Mouse (Mus musculus) limb, embryonic 14.5 days (tissue): Measurements from ENCODE around the gene Ppp1r13b. TPM values are rescaled to one million over a fixed set of nuclear protein-coding genes. Genes with fewer than 3 reads are reported as not detected.
"Not testable (repeated sequence)": the region's sequence is repeated elsewhere in the genome, so short reads cannot be mapped to it uniquely, and the experiment has no call there.

ENCODE experiments used
- ATAC-seq: fragments of 200-750 bp; cut with Nextera tagmentation; 2 replicates; pipeline ENCODE4 v1.8.0; 2017; ENCODE audit warnings: low read depth, moderate number of reproducible peaks, moderate TSS enrichment; ENCODE audit not compliant: low FRiP score
- DNase-seq: peaks from one replicate; pipeline ENCODE4 v3.0.0-alpha.2; 2015; ENCODE audit warnings: low spot score
- H3K27ac ChIP-seq: fragments of 300-500 bp; sonication (generic); replicated peaks from 2 replicates; pipeline ENCODE4 v1.5.1; 2014; ENCODE audit warnings: low read depth, mild to moderate bottlenecking, low read length, moderate library complexity, mixed read lengths
- H3K27me3 ChIP-seq: fragments of 300-500 bp; sonication (generic); 2 replicates; pipeline ENCODE4 v1.6.1; 2014; ENCODE audit warnings: low read length, mixed read lengths; ENCODE audit not compliant: control insufficient read depth, insufficient read depth
- H3K36me3 ChIP-seq: fragments of 300-500 bp; sonication (generic); 2 replicates; pipeline ENCODE4 v1.6.1; 2014; ENCODE audit warnings: mild to moderate bottlenecking, low read length, moderate library complexity, mixed read lengths; ENCODE audit not compliant: control insufficient read depth, insufficient read depth
- H3K4me1 ChIP-seq: fragments of 300-500 bp; sonication (generic); 2 replicates; pipeline ENCODE4 v1.6.1; 2014; ENCODE audit warnings: antibody characterized with exemption, low read length, mixed read lengths; ENCODE audit not compliant: control insufficient read depth, insufficient read depth
- H3K4me2 ChIP-seq: fragments of 300-500 bp; sonication (generic); replicated peaks from 2 replicates; pipeline ENCODE4 v1.6.1; 2014; ENCODE audit warnings: low read depth, mild to moderate bottlenecking, low read length, moderate library complexity; ENCODE audit not compliant: severe bottlenecking
- H3K4me3 ChIP-seq: fragments of 300-500 bp; sonication (generic); replicated peaks from 2 replicates; pipeline ENCODE4 v1.5.1; 2014; ENCODE audit warnings: low read length
- H3K9ac ChIP-seq: fragments of 300-500 bp; sonication (generic); 2 replicates; pipeline ENCODE4 v1.6.1; 2014; ENCODE audit warnings: mild to moderate bottlenecking, low read depth, low read length, moderate library complexity; ENCODE audit not compliant: severe bottlenecking
- H3K9me3 ChIP-seq: fragments of 300-500 bp; sonication (generic); 2 replicates; pipeline ENCODE4 v1.6.1; 2016; ENCODE audit warnings: low read length; ENCODE audit not compliant: control insufficient read depth
- POLR2A ChIP-seq: fragments of 200-500 bp; IDR thresholded peaks from 2 replicates; pipeline ENCODE4 v1.8.0; 2012; ENCODE audit warnings: inconsistent platforms, mild to moderate bottlenecking, moderate library complexity, borderline replicate concordance; ENCODE audit not compliant: insufficient read depth, insufficient read length; ENCODE audit errors: extremely low read depth
- WGBS: fragments of 180-500 bp; shearing (Covaris S2); extraction: QIAGEN DNeasy Blood & Tissue Kit; methylation state at CpG from one replicate; pipeline ENCODE4 v1.1.7; 2014; 5-methylcytosine and 5-hydroxymethylcytosine counted together
- polyA plus RNA-seq, 2 experiments: library from polyadenylated mRNA; depleted of rRNA in 1 of 2; stranded (reverse) in 1 of 2; unstranded in 1 of 2; fragments of >200 nt; fragmentation: Nextera tagmentation in 1 of 2; extraction: Ambion mirVana in 1 of 2; gene quantifications; 2 replicates each; pipeline versions ENCODE4 v1.2.1 to v1.2.3; 2012 to 2014

Gene Ppp1r13b
- polyA plus RNA-seq, 2 experiments, result 16.8 to 17.3 TPM

DNA sequence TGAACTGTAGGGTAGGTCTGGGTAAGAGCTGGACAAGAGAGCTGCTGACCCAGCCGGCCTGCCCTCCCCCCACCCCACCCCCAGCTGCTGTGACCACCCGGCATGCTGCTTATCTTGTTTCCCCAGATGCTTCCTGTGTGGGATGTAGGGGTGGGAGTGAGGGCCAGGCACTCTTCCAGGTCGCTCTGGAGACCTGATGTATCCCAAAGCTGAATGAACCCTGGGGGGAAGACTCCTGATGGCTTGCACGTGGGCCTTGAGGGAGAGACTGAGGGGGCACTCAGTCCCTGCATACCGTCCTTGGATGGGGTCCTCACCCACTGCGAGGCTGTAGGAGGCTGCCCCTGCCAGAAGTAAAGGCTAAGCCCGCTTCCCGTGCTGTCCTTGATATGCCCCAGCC lies 37.2 kb upstream of the Ppp1r13b start:
- DNase-seq (no peak), ATAC-seq (no peak)
- Histone ChIP-seq H3K9me3 (no peaks in the 10 kb centered on the region), H3K4me3 (no peak overlapping the region), H3K9ac (no peak overlapping the region), H3K4me1 (peaks cover 17% of the 10 kb centered on the region), H3K36me3 (no peaks in the 10 kb centered on the region), H3K4me2 (no peak overlapping the region), H3K27ac (peak overlapping the region; percentile 67), H3K27me3 (no peaks in the 10 kb centered on the region)
- TF ChIP-seq POLR2A, result no peak
- WGBS, result 41% methylated on average over 8 of the region's 8 CpGs

- not testable (repeated sequence) for H3K9me3 ChIP-seq, DNase-seq, H3K4me2 ChIP-seq, H3K9ac ChIP-seq, H3K4me3 ChIP-seq, H3K36me3 ChIP-seq, H3K27me3 ChIP-seq
- ATAC-seq, result peak; percentile 56; the same call in 1 of the 2 replicates
- Histone ChIP-seq H3K27ac (0 out of 2 replicates have a peak overlapping the region, but pooled peaks have one; percentile 48), H3K4me1 (peaks cover 20% of the 10 kb centered on the region)
- 73% methylated on average over 12 of the region's 20 CpGs for WGBS
Measured at GRCm38 (mm10) chr12:111944065-111944987, 36.4 kb upstream of the Ppp1r13b start.

DNA sequence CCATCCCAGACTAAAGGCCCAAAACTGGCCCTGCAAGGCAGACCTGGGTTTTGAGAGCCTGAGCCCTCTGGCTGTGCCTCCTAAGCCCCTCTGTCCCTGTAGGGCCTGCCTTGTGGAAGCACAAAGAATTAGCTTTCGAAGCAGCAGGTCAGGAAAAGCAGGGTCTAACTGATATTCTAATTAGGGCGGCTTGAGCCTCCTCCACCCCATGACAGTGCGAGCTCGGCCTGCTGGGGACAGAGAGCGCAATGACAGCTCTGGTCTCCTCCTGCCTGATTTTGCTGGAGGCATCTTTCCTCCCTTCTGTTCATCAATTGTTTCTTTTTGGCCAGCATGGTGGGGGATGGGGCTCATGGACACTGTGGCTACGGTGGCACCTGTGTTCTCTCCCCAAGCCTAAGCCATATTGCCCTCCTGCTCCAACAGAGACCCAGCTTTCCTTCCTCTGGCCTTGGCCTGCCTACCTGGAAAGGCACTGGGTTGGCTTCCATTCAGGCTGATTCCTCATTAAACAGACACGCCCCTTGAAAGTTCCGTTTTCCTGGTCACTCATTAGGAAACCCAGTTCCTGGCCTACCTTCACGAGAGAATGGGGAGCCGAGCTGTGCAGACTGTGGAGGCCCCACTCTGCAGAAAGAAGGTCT lies 35.6 kb upstream of the Ppp1r13b start:
- Histone ChIP-seq H3K27me3 (no peaks in the 10 kb centered on the region), H3K4me3 (no peak overlapping the region), H3K4me2 (no peak overlapping the region), H3K9ac (no peak overlapping the region), H3K27ac (no peak overlapping the region), H3K9me3 (no peaks in the 10 kb centered on the region), H3K36me3 (no peaks in the 10 kb centered on the region), H3K4me1 (peaks cover 28% of the 10 kb centered on the region)
- WGBS, result 69% methylated on average over 10 of the region's 10 CpGs
- TF ChIP-seq POLR2A, result no peak
- no peak for DNase-seq
- ATAC-seq, result no peak

GRCm38 (mm10) chr12:111938623-111939177 lies 30.8 kb upstream of the Ppp1r13b start:
- Histone ChIP-seq H3K9ac (no peak overlapping the region), H3K4me3 (no peak overlapping the region), H3K27ac (peak overlapping the region; percentile 88), H3K36me3 (no peaks in the 10 kb centered on the region), H3K4me2 (no peak overlapping the region), H3K4me1 (peaks cover 44% of the 10 kb centered on the region), H3K9me3 (no peaks in the 10 kb centered on the region), H3K27me3 (no peaks in the 10 kb centered on the region)
- TF ChIP-seq POLR2A, result no peak
- ATAC-seq (peak; percentile 89), DNase-seq (peak; percentile 77)
- WGBS, result 6% methylated on average over 1 of the region's 1 CpGs
